Mouse (Mus musculus) heart, postnatal 0 days (tissue): ENCODE measurements around the gene Ppil1. TPM values are rescaled to one million over a fixed set of nuclear protein-coding genes. Genes with fewer than 3 reads are reported as not detected.

Experiments used
- ATAC-seq: fragments of 200-750 bp; cut with Nextera tagmentation; 2 replicates; pipeline ENCODE4 v1.8.0; 2017; ENCODE audit warnings: low read depth, moderate number of reproducible peaks, moderate library complexity; ENCODE audit not compliant: insufficient read depth
- DNase-seq: peaks from one replicate; pipeline ENCODE4 v3.0.0-alpha.2; 2016; ENCODE audit warnings: low spot score
- H3K27ac ChIP-seq: fragments of 300-500 bp; sonication (generic); 2 replicates; pipeline ENCODE4 v1.5.1; 2014; ENCODE audit warnings: low read depth, mild to moderate bottlenecking
- H3K27me3 ChIP-seq: fragments of 300-500 bp; sonication (generic); 2 replicates; pipeline ENCODE4 v1.6.1; 2014; ENCODE audit warnings: low read length, mixed read lengths; ENCODE audit not compliant: control insufficient read depth, insufficient read depth
- H3K36me3 ChIP-seq: fragments of 300-500 bp; sonication (generic); replicated peaks from 2 replicates; pipeline ENCODE4 v1.6.1; 2014; ENCODE audit warnings: low read length, mixed read lengths; ENCODE audit not compliant: control insufficient read depth, insufficient read depth
- H3K4me1 ChIP-seq: fragments of 300-500 bp; sonication (generic); 2 replicates; pipeline ENCODE4 v1.6.1; 2014; ENCODE audit warnings: antibody characterized with exemption; ENCODE audit not compliant: control insufficient read depth, insufficient read depth
- H3K4me2 ChIP-seq: fragments of 300-500 bp; sonication (generic); 2 replicates; pipeline ENCODE4 v1.6.1; 2014; ENCODE audit warnings: low read depth, mild to moderate bottlenecking, low read length, moderate library complexity
- H3K4me3 ChIP-seq: fragments of 300-500 bp; sonication (generic); 2 replicates; pipeline ENCODE4 v1.5.1; 2014; ENCODE audit warnings: low read depth, low read length
- H3K9ac ChIP-seq: fragments of 300-500 bp; sonication (generic); replicated peaks from 2 replicates; pipeline ENCODE4 v1.6.1; 2014; ENCODE audit warnings: low read depth, low read length, mixed read lengths
- H3K9me3 ChIP-seq: fragments of 300-500 bp; sonication (generic); replicated peaks from 2 replicates; pipeline ENCODE4 v1.6.1; 2016; ENCODE audit warnings: low read length; ENCODE audit not compliant: control insufficient read depth
- CTCF ChIP-seq: IDR thresholded peaks from 2 replicates; pipeline ENCODE4 v1.5.1; 2016; ENCODE audit warnings: antibody characterized with exemption, control low read depth, low read depth
- EP300 ChIP-seq: IDR thresholded peaks from 2 replicates; pipeline ENCODE4 v1.6.1; 2016; ENCODE audit warnings: antibody characterized with exemption, low read depth
- WGBS: fragments of 180-500 bp; shearing (Covaris S2); extraction: QIAGEN DNeasy Blood & Tissue Kit; methylation state at CpG from one replicate; pipeline ENCODE4 v1.1.7; 2014; 5-methylcytosine and 5-hydroxymethylcytosine counted together
- polyA plus RNA-seq: library from polyadenylated mRNA; unstranded; fragments of >200 nt; fragmentation: Nextera tagmentation; extraction: Ambion mirVana; gene quantifications from 2 replicates; pipeline ENCODE4 v1.2.1, GENCODE M21; 2015
- total RNA-seq: library from RNA; depleted of rRNA; stranded (reverse); fragments of >200 nt; gene quantifications from 2 replicates; pipeline ENCODE4 v1.2.3, GENCODE M21; 2014; ENCODE audit warnings: low replicate concordance; rRNA removed

Ppil1 gene
- total RNA-seq (46.3 and 64.4 TPM in 2 replicates), polyA plus RNA-seq (75.5 and 78.5 TPM in 2 replicates)

DNA sequence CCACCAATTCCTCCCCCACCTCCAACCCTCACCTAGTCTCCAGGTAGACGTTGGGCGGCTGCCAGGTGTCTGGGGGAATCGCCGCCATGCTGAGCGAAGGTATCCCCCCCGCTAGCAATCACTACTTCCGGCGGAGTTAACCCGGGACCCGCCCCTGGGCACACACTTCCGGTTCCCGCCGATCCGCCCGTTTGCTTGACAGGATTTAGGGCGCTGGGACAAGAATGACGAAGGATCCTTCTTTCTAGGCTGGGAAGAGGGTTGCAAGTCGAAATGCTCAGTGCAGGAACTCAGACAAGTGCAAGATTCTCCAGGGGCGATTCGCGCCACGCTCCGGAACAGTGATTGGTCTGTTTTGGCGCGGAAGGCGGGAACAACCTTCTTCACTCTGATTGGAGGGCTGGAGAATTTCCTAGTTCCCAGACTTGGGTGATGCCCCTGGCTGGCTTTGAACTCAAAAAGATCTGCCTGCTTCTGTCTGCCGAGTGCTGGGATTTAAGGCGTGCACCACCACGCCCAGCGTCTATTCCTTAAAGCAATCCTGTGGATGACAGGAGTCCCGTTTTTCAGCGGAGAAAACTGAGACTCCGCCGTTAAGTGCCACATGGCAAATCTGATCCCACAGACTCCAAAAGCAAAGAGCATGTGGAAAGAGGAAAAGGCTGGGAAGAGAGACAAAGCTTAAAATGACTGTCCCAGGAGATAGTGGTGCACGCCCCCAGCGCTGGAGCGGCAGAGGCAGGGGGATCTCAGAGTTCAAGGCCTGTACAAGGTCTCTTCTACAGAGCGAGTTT is at the start of gene Ppil1:
Ppil1 (minus strand) TSS at position 347 of the 794 bp plus-strand sequence.
- WGBS = 10% methylated on average over 38 of the region's 38 CpGs
- peaks cover 10% of the 10 kb centered on the region for H3K4me1 ChIP-seq
- H3K4me2 ChIP-seq = peak within 1 kb of the TSS; percentile 81
- ATAC-seq (peak; percentile 60), DNase-seq (peak; percentile 77)
- no peaks in the 10 kb centered on the region for H3K27me3 ChIP-seq
- peak within 1 kb of the TSS; percentile 79 for H3K9ac ChIP-seq
- no peaks in the 10 kb centered on the region for H3K9me3 ChIP-seq
- H3K36me3 ChIP-seq = peaks cover 15% of the 10 kb centered on the region
- H3K27ac ChIP-seq = peak within 1 kb of the TSS; percentile 97
- H3K4me3 ChIP-seq = peak within 1 kb of the TSS; percentile 77
- no peak for TF ChIP-seq CTCF
- no peak for TF ChIP-seq EP300

DNA sequence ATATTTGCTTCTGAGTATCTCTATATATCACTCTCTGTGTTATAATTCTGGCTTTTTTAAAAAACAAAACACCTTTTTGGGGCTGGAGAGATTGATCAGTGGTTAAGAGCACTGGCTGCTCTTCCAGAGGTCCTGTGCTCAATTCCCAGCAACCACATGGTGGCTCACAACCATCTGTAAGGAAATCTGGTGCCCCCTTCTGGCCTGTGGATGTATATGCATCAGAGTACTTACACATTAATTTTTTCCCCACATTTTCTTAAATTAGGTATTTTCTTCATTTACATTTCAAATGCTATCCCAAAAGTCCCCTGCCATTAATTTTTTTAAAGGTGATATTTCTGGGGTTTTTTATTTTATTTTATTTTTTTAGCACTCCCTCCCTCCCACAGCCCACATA is 49.3 kb upstream of the Ppil1 start:
- Histone ChIP-seq H3K9ac (no peak overlapping the region), H3K27ac (no peak overlapping the region), H3K27me3 (no peaks in the 10 kb centered on the region), H3K4me2 (no peak overlapping the region), H3K4me3 (no peak overlapping the region), H3K36me3 (no peaks in the 10 kb centered on the region), H3K9me3 (peaks cover 5% of the 10 kb centered on the region; the same call in 1 of the 2 replicates), H3K4me1 (no peaks in the 10 kb centered on the region; the same call in 1 of the 2 replicates)
- DNase-seq (no peak), ATAC-seq (no peak)
- TF ChIP-seq CTCF (0 out of 2 replicates have a peak, but pooled peaks have one; percentile 13), EP300 (no peak)

DNA sequence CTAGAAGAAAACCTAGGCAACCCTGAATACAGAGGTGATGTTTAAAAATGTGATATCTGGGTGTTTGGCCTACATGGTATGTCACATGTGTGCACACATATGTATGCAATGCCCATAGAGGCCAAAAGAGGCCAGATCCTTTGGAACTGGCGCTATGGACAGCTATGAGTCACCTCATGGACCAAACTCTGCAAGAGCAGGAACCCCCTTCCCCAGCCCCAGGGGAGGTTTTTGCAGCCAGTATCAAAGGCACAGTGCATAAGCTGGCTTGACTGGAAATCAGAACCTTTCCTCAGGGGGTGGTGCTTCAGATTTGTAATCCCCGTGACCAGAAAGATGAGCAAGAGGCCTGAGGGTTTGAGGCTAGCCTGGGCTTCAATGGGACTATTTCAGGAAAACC is 48.1 kb upstream of the Ppil1 start:
- DNase-seq (no peak), ATAC-seq (no peak)
- H3K4me2 ChIP-seq = no peak overlapping the region
- H3K36me3 ChIP-seq = no peaks in the 10 kb centered on the region
- peaks cover 5% of the 10 kb centered on the region; the same call in 1 of the 2 replicates for H3K9me3 ChIP-seq
- no peak overlapping the region for H3K4me3 ChIP-seq
- TF ChIP-seq EP300 (no peak), CTCF (no peak)
- no peaks in the 10 kb centered on the region for H3K27me3 ChIP-seq
- no peak overlapping the region for H3K27ac ChIP-seq
- H3K9ac ChIP-seq = no peak overlapping the region
- H3K4me1 ChIP-seq = no peaks in the 10 kb centered on the region; the same call in 1 of the 2 replicates
- 80% methylated on average over 2 of the region's 2 CpGs for WGBS

DNA sequence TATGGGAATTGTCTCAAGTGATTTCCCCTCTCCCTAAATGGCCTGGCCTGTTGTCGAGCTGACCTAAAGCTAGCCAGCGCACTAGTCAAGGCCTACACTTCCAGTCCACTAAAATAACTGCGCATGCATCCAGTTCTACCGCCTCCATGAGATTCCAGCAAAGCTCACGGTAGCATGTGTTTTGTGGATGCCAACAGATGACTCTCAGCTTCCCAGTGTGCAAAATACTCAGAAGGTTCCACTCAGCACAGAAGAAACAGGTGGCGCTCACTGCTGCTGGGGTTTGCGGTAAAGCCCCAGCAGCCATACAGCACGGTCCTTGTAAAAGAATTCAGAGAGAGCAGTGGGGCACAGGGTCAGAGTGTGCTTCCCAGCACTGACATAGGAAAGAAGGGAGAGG is 47.6 kb upstream of the Ppil1 start:
- no peaks in the 10 kb centered on the region; the same call in 1 of the 2 replicates for H3K4me1 ChIP-seq
- H3K4me2 ChIP-seq = no peak overlapping the region
- 85% methylated on average over 8 of the region's 8 CpGs for WGBS
- H3K27me3 ChIP-seq = no peaks in the 10 kb centered on the region
- DNase-seq (no peak), ATAC-seq (no peak)
- no peaks in the 10 kb centered on the region for H3K36me3 ChIP-seq
- no peak overlapping the region for H3K27ac ChIP-seq
- H3K4me3 ChIP-seq = no peak overlapping the region
- H3K9me3 ChIP-seq = peaks cover 5% of the 10 kb centered on the region; the same call in 1 of the 2 replicates
- H3K9ac ChIP-seq = no peak overlapping the region
- TF ChIP-seq EP300 (no peak), CTCF (no peak)

DNA sequence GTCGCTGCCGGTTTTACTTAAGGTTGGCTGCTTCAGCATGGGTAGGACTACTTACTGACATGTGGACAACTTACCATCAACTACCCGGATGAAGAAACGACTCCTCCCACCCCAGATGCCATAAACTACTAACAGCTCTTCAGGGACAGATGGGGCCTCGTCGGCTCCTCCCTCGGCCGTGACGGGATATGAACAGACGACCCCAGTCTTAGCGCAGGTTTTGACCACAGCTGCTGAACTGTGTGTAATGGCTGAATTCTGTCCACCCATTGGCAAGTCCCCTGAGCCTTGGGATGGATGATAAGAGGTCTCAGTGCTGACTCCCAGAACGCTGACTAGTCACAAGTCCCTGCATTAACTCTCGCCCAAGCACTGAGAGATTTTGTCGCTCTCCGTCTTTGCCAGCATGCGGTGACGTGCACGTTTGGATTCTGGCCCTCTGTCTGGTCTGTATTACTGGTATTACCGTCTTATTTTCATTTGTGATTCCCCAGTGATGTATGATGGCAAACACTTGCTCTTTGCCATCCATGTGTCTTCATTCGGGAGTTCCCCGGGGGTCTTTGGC is 46.2 kb upstream of the Ppil1 start:
- DNase-seq = no peak
- WGBS = 74% methylated on average over 21 of the region's 21 CpGs
- H3K4me1 ChIP-seq = 0 out of 2 replicates have a peak, but pooled peaks cover 7% of the 10 kb centered on the region

More for the DNA sequence above, 46.2 kb upstream of the Ppil1 start:
- Histone ChIP-seq H3K36me3 (no peaks in the 10 kb centered on the region), H3K9me3 (peaks cover 5% of the 10 kb centered on the region; the same call in 1 of the 2 replicates), H3K4me2 (no peak overlapping the region), H3K27me3 (no peaks in the 10 kb centered on the region), H3K27ac (no peak overlapping the region), H3K4me3 (no peak overlapping the region), H3K9ac (no peak overlapping the region)
- no peak for ATAC-seq
- TF ChIP-seq CTCF = no peak
- no peak for TF ChIP-seq EP300
